Mouse (Mus musculus): ENCODE measurements around the gene Gpr21. TPM values are rescaled to one million over a fixed set of nuclear protein-coding genes. Genes with fewer than 3 reads are reported as not detected.
"Not testable (repeated sequence)": the region's sequence is repeated elsewhere in the genome, so short reads cannot be mapped to it uniquely, and the experiment has no call there.

Gene Gpr21
- total RNA-seq (2015) = 1.5 and 1.7 TPM in 2 replicates
- 0.29 and 0.88 TPM in 2 replicates for total RNA-seq (2017)

- no peak for ATAC-seq (replicated peaks; ENCODE audit: poor library complexity)
Measured at GRCm38 (mm10) chr2:37516030-37516710, at the start of gene Gpr21. Gpr21 (plus strand) TSS chr2:37516332.

GRCm38 (mm10) chr2:37479559-37479958, 36.6 kb upstream of the Gpr21 start:
- ATAC-seq (replicated peaks; ENCODE audit: poor library complexity) = 0 out of 2 replicates have a peak, but pooled peaks have one; percentile 42

GRCm38 (mm10) chr2:37480039-37480438, 36.1 kb upstream of the Gpr21 start:
- peak; percentile 37; the same call in 1 of the 2 replicates for ATAC-seq (replicated peaks; ENCODE audit: poor library complexity)

- 0 out of 2 replicates have a peak, but pooled peaks have one; percentile 20 for ATAC-seq (replicated peaks; ENCODE audit: poor library complexity)
Measured at GRCm38 (mm10) chr2:37484165-37484564, 32.0 kb upstream of the Gpr21 start.

- ATAC-seq (replicated peaks; ENCODE audit: poor library complexity) = peak; percentile 70
Measured at GRCm38 (mm10) chr2:37485370-37485769, 30.8 kb upstream of the Gpr21 start.

- peak; percentile 44; the same call in 1 of the 2 replicates for ATAC-seq (replicated peaks; ENCODE audit: poor library complexity)
Measured at GRCm38 (mm10) chr2:37486408-37486807, 29.7 kb upstream of the Gpr21 start.

GRCm38 (mm10) chr2:37488956-37489355, 27.2 kb upstream of the Gpr21 start:
- ATAC-seq (replicated peaks; ENCODE audit: poor library complexity) = no peak

- ATAC-seq (replicated peaks; ENCODE audit: poor library complexity) = no peak
Measured at GRCm38 (mm10) chr2:37497321-37497720, 18.8 kb upstream of the Gpr21 start.

- ATAC-seq (replicated peaks; ENCODE audit: poor library complexity) = not testable (repeated sequence)
Measured at GRCm38 (mm10) chr2:37505856-37506255, 10.3 kb upstream of the Gpr21 start.

GRCm38 (mm10) chr2:37511134-37511901, 4.8 kb upstream of the Gpr21 start:
- no peak for ATAC-seq (replicated peaks; ENCODE audit: poor library complexity)

- ATAC-seq (replicated peaks; ENCODE audit: poor library complexity) = no peak
Measured at GRCm38 (mm10) chr2:37516922-37517462, 860 bp downstream of the Gpr21 start.

- no peak for ATAC-seq (replicated peaks; ENCODE audit: poor library complexity)
Measured at GRCm38 (mm10) chr2:37518561-37519285, 2.6 kb downstream of the Gpr21 start.

- no peak for ATAC-seq (replicated peaks; ENCODE audit: poor library complexity)
Measured at GRCm38 (mm10) chr2:37519286-37519640, 3.1 kb downstream of the Gpr21 start.

- ATAC-seq (replicated peaks; ENCODE audit: poor library complexity) = no peak
Measured at GRCm38 (mm10) chr2:37527587-37527986, 11.5 kb downstream of the Gpr21 start.

- peak; percentile 37; the same call in 1 of the 2 replicates for ATAC-seq (replicated peaks; ENCODE audit: poor library complexity)
Measured at GRCm38 (mm10) chr2:37529397-37529796, 13.3 kb downstream of the Gpr21 start.

- no peak for ATAC-seq (replicated peaks; ENCODE audit: poor library complexity)
Measured at GRCm38 (mm10) chr2:37530766-37531165, 14.6 kb downstream of the Gpr21 start.

- no peak for ATAC-seq (replicated peaks; ENCODE audit: poor library complexity)
Measured at GRCm38 (mm10) chr2:37531639-37532038, 15.5 kb downstream of the Gpr21 start.

- ATAC-seq (replicated peaks; ENCODE audit: poor library complexity) = peak; percentile 96
Measured at GRCm38 (mm10) chr2:37549346-37550012, 33.3 kb downstream of the Gpr21 start.

- no peak for ATAC-seq (replicated peaks; ENCODE audit: poor library complexity)
Measured at GRCm38 (mm10) chr2:37556366-37556765, 40.2 kb downstream of the Gpr21 start.

- ATAC-seq (replicated peaks; ENCODE audit: poor library complexity) = peak; percentile 92
Measured at GRCm38 (mm10) chr2:37565579-37565978, 49.4 kb downstream of the Gpr21 start.
